Mouse (Mus musculus) intestine, postnatal 0 days (tissue): ENCODE results near the gene Ube2r2. TPM values are rescaled to one million over a fixed set of nuclear protein-coding genes. Genes with fewer than 3 reads are reported as not detected.

Experiments used
- ATAC-seq: fragments of 200-750 bp; cut with Nextera tagmentation; 2 replicates; pipeline ENCODE4 v1.8.0; 2017; ENCODE audit warnings: mild to moderate bottlenecking, moderate TSS enrichment, moderate library complexity
- H3K27ac ChIP-seq: fragments of 300-500 bp; sonication (generic); 2 replicates; pipeline ENCODE4 v1.5.1; 2014; ENCODE audit warnings: mild to moderate bottlenecking, low read depth, low read length, moderate library complexity
- H3K27me3 ChIP-seq: fragments of 300-500 bp; sonication (generic); replicated peaks from 2 replicates; pipeline ENCODE4 v1.6.1; 2014; ENCODE audit warnings: low read length, mixed read lengths; ENCODE audit not compliant: control insufficient read depth, insufficient read depth
- H3K36me3 ChIP-seq: fragments of 300-500 bp; sonication (generic); 2 replicates; pipeline ENCODE4 v1.6.1; 2014; ENCODE audit warnings: mild to moderate bottlenecking, moderate library complexity; ENCODE audit not compliant: control insufficient read depth, insufficient read depth
- H3K4me1 ChIP-seq: fragments of 300-500 bp; sonication (generic); replicated peaks from 2 replicates; pipeline ENCODE4 v1.6.1; 2014; ENCODE audit warnings: antibody characterized with exemption, low read length, mixed read lengths; ENCODE audit not compliant: control insufficient read depth, insufficient read depth
- H3K4me2 ChIP-seq: fragments of 300-500 bp; sonication (generic); replicated peaks from 2 replicates; pipeline ENCODE4 v1.6.1; 2014; ENCODE audit warnings: low read depth, mild to moderate bottlenecking, moderate library complexity
- H3K4me3 ChIP-seq: fragments of 300-500 bp; sonication (generic); 2 replicates; pipeline ENCODE4 v1.5.1; 2014; ENCODE audit warnings: low read depth, low read length
- H3K9ac ChIP-seq: fragments of 300-500 bp; sonication (generic); 2 replicates; pipeline ENCODE4 v1.6.1; 2014; ENCODE audit warnings: mild to moderate bottlenecking, low read depth, low read length
- H3K9me3 ChIP-seq: fragments of 300-500 bp; sonication (generic); 2 replicates; pipeline ENCODE4 v1.6.1; 2016; ENCODE audit warnings: mixed run types; ENCODE audit not compliant: control insufficient read depth
- CTCF ChIP-seq: sonication (generic); IDR thresholded peaks from 2 replicates; pipeline ENCODE4 v1.5.1; 2016; ENCODE audit warnings: low read depth, mild to moderate bottlenecking, control low read depth, antibody characterized with exemption, moderate library complexity
- WGBS: fragments of 180-500 bp; shearing (Covaris S2); extraction: QIAGEN DNeasy Blood & Tissue Kit; methylation state at CpG from one replicate; pipeline ENCODE4 v1.1.7; 2014; 5-methylcytosine and 5-hydroxymethylcytosine counted together
- polyA plus RNA-seq: library from polyadenylated mRNA; unstranded; fragments of >200 nt; fragmentation: Nextera tagmentation; extraction: Ambion mirVana; gene quantifications from 2 replicates; pipeline ENCODE4 v1.2.1, GENCODE M21; 2015

Ube2r2 gene
- polyA plus RNA-seq, 1 experiment from 2014 or later: 64.5 TPM

- ATAC-seq: no peak
- no peaks in the 10 kb centered on the region for H3K36me3 ChIP-seq
- H3K9me3 ChIP-seq: no peaks in the 10 kb centered on the region
- H3K4me2 ChIP-seq: no peak overlapping the region
- H3K27me3 ChIP-seq: no peaks in the 10 kb centered on the region
- 96% methylated on average over 1 of the region's 1 CpGs for WGBS
- no peak for TF ChIP-seq CTCF
- H3K4me1 ChIP-seq: no peaks in the 10 kb centered on the region
- H3K9ac ChIP-seq: no peak overlapping the region
- H3K27ac ChIP-seq: no peak overlapping the region
- no peak overlapping the region for H3K4me3 ChIP-seq
These were observed 22.7 kb downstream of the Ube2r2 start for GRCm38 (mm10) chr4:41158251-41158650.

DNA sequence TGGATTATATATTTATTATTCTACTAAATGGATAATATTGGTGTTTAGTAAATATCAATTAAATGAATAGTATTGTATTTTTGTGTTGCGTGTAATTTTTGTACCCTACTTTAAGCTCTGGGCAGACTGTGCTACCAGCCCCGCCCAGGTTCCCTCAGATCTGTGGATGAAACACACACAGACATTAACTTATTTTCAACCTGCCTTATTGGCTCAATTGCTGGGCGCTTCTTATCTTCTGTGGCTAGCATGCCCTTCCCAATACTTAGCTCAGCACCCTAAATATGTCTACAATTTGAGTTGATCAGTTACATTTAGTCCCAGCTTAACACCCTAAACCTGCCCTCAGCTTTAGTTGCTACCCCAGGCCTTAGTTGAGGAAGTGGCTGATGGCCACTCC, 25.7 kb downstream of the Ube2r2 start:
- H3K27me3 ChIP-seq: no peaks in the 10 kb centered on the region
- no peak overlapping the region for H3K9ac ChIP-seq
- 96% methylated on average over 3 of the region's 3 CpGs for WGBS
- no peak for TF ChIP-seq CTCF
- H3K27ac ChIP-seq: no peak overlapping the region
- ATAC-seq: no peak
- H3K4me1 ChIP-seq: peaks cover 3% of the 10 kb centered on the region; the same call in 1 of the 2 replicates
- no peak overlapping the region for H3K4me3 ChIP-seq
- no peak overlapping the region for H3K4me2 ChIP-seq
- H3K36me3 ChIP-seq: no peaks in the 10 kb centered on the region
- H3K9me3 ChIP-seq: no peaks in the 10 kb centered on the region

DNA sequence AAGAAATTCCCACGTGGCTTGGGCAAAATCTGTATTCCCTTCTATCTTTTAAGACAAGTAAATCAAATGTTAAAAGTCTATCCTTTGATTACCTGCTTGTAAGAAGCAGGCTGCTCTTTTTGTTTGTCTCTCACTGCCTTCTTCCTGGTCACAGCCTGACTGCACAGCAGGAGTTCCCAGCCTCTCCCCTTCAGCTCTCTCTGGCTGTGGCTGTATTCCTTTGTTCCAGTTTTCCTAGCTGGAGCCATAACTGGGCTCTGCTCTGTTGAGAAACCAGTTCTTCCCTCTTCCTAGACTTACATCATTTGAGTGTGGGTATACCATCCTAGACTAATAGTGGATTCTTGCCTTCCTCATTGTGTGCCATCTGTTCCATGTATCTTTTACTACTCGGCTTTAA, 29.4 kb downstream of the Ube2r2 start:
- H3K9ac ChIP-seq: no peak overlapping the region
- no peak for TF ChIP-seq CTCF
- ATAC-seq: no peak
- H3K4me2 ChIP-seq: no peak overlapping the region
- H3K9me3 ChIP-seq: no peaks in the 10 kb centered on the region
- H3K4me3 ChIP-seq: no peak overlapping the region
- H3K27me3 ChIP-seq: no peaks in the 10 kb centered on the region
- WGBS: 30% methylated on average over 2 of the region's 2 CpGs
- peaks cover 3% of the 10 kb centered on the region; the same call in 1 of the 2 replicates for H3K4me1 ChIP-seq
- 0 out of 2 replicates have a peak overlapping the region, but pooled peaks have one; percentile 16 for H3K27ac ChIP-seq
- peaks cover 13% of the 10 kb centered on the region for H3K36me3 ChIP-seq

DNA sequence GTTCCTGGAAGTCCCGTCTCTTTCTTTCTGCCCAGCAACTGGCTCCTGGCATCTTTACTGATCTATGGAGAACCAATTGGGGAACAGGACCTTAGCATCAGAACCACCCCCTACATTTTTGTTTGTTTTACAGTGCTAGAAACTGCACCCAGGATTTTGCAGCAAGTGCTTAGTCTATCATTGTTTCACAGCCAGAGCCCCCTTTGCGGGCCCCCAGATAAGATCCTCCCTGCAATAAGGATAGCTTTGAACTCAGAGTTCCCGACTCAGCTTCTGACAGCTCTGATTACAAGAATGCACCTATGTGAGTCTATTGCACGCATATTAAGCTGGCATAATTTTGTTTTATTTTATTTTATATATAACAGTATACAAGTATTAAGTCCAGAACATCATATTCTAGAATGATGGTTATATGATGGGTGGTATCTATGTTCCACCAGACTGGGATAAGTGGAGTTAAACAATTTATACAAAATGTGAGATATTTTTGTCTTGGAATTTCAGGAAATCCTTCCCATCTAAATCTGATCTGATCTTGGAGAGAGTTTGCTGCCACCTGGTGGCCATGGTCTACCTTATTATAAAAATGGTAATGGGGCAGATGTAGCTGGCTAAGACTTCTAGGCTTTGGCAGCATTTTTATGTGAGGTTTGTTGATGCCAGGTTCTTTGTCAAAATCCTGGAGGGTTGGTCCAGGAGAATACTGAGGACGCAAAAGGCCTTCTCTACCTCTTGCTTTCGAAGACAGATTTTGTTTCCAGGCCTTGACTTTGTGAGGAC, 30.3 kb downstream of the Ube2r2 start:
- no peak overlapping the region for H3K4me2 ChIP-seq
- no peak overlapping the region for H3K9ac ChIP-seq
- H3K36me3 ChIP-seq: peaks cover 13% of the 10 kb centered on the region
- peaks cover 3% of the 10 kb centered on the region; the same call in 1 of the 2 replicates for H3K4me1 ChIP-seq
- peak; percentile 80 for TF ChIP-seq CTCF
- no peak overlapping the region for H3K4me3 ChIP-seq
- H3K9me3 ChIP-seq: no peaks in the 10 kb centered on the region
- WGBS: 59% methylated on average over 6 of the region's 6 CpGs
- H3K27me3 ChIP-seq: no peaks in the 10 kb centered on the region
- no peak for ATAC-seq
- H3K27ac ChIP-seq: no peak overlapping the region

DNA sequence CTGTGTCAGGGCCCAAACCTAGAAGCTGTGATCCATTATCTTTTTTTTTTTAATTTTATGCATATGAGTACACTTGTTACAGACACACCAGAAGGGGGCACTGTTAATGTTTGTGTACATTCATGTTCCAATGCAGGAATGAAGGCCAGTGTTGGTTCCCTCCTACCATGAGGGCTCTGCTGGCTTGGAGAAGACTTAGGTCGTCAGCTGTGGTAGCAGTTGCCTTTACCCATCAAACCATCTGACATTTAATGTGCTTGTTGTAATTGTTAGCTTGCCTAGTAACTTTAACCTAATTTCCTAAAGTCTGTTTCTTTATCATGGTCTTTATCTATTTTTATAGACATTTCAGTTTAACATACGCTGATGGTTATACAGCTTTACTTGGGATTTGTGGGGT, 35.4 kb downstream of the Ube2r2 start:
- no peak for ATAC-seq
- WGBS: 68% methylated on average over 2 of the region's 2 CpGs
- no peak overlapping the region for H3K9ac ChIP-seq
- H3K4me2 ChIP-seq: no peak overlapping the region
- H3K9me3 ChIP-seq: no peaks in the 10 kb centered on the region
- H3K36me3 ChIP-seq: peaks cover 22% of the 10 kb centered on the region
- H3K27me3 ChIP-seq: no peaks in the 10 kb centered on the region
- TF ChIP-seq CTCF: peak; percentile 22; the same call in 1 of the 2 replicates
- H3K27ac ChIP-seq: no peak overlapping the region
- H3K4me1 ChIP-seq: no peaks in the 10 kb centered on the region
- H3K4me3 ChIP-seq: no peak overlapping the region

- no peak for ATAC-seq
- Histone ChIP-seq H3K27me3 (no peaks in the 10 kb centered on the region), H3K36me3 (peaks cover 24% of the 10 kb centered on the region), H3K9ac (no peak overlapping the region), H3K4me3 (no peak overlapping the region), H3K4me2 (no peak overlapping the region), H3K9me3 (no peaks in the 10 kb centered on the region), H3K4me1 (no peaks in the 10 kb centered on the region), H3K27ac (no peak overlapping the region)
- no peak for TF ChIP-seq CTCF
- 82% methylated on average over 2 of the region's 2 CpGs for WGBS
These were observed 39.1 kb downstream of the Ube2r2 start for GRCm38 (mm10) chr4:41174631-41175030.
